Mouse (Mus musculus) kidney, embryonic 16.5 days (tissue): ENCODE data around the gene Gpsm3. TPM values are rescaled to one million over a fixed set of nuclear protein-coding genes. Genes with fewer than 3 reads are reported as not detected.
"Not testable (repeated sequence)": the region's sequence is repeated elsewhere in the genome, so short reads cannot be mapped to it uniquely, and the experiment has no call there.

Source experiments
- ATAC-seq: fragments of 200-750 bp; cut with Nextera tagmentation; 2 replicates; pipeline ENCODE4 v1.8.0; 2017; ENCODE audit warnings: moderate TSS enrichment; ENCODE audit not compliant: low FRiP score, low TSS enrichment
- H3K27ac ChIP-seq: fragments of 300-500 bp; sonication (generic); 2 replicates; pipeline ENCODE4 v1.5.1; 2014; ENCODE audit warnings: low read length
- H3K27me3 ChIP-seq: fragments of 300-500 bp; sonication (generic); 2 replicates; pipeline ENCODE4 v1.6.1; 2014; ENCODE audit warnings: low read length, control low read depth, mixed read lengths; ENCODE audit not compliant: insufficient read depth
- H3K36me3 ChIP-seq: fragments of 300-500 bp; sonication (generic); 2 replicates; pipeline ENCODE4 v1.6.1; 2014; ENCODE audit warnings: low read length, control low read depth, mixed read lengths; ENCODE audit not compliant: insufficient read depth
- H3K4me1 ChIP-seq: fragments of 300-500 bp; sonication (generic); 2 replicates; pipeline ENCODE4 v1.6.1; 2014; ENCODE audit warnings: low read length, control low read depth, mixed read lengths; ENCODE audit not compliant: insufficient read depth
- H3K4me2 ChIP-seq: fragments of 300-500 bp; sonication (generic); replicated peaks from 2 replicates; pipeline ENCODE4 v1.6.1; 2014; ENCODE audit warnings: low read depth, low read length
- H3K4me3 ChIP-seq: fragments of 300-500 bp; sonication (generic); 2 replicates; pipeline ENCODE4 v1.5.1; 2014; ENCODE audit warnings: mild to moderate bottlenecking, low read length
- H3K9ac ChIP-seq: fragments of 300-500 bp; sonication (generic); replicated peaks from 2 replicates; pipeline ENCODE4 v1.6.1; 2014; ENCODE audit warnings: low read length
- H3K9me3 ChIP-seq: fragments of 300-500 bp; sonication (generic); 2 replicates; pipeline ENCODE4 v1.6.1; 2016; ENCODE audit warnings: low read length, control low read depth
- WGBS: fragments of 180-500 bp; shearing (Covaris S2); extraction: QIAGEN DNeasy Blood & Tissue Kit; methylation state at CpG from one replicate; pipeline ENCODE4 v1.1.7; 2014; 5-methylcytosine and 5-hydroxymethylcytosine counted together
- polyA plus RNA-seq: library from polyadenylated mRNA; unstranded; fragments of >200 nt; fragmentation: Nextera tagmentation; extraction: Ambion mirVana; gene quantifications from 2 replicates; pipeline ENCODE4 v1.2.1, GENCODE M21; 2015

The Gpsm3 gene
- polyA plus RNA-seq: 21.5 and 25.6 TPM in 2 replicates

DNA sequence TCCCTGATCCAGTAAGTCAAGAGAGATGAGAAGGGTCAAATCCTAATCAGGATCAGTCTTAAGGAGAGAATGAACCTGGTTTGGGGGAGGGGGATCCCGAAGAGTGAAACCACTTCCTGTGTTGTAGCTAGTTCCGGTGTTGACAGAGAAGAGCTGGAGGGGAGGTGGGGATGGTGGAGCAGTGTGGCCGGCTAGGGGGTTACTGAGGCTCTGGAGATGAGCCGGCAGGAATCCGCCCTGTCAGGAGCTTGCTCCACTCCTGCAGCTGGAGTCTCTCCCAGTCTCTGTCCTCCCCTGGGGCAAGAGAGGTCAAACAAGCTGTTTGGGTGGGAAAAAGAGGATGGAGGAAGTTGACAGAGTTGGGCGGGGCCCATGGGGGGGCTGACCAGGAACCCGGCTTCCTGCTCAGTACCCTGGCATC is at the start of gene Gpsm3:
Gpsm3 (plus strand) TSS at position 126 of the 421 bp plus-strand sequence.
- 6% methylated on average over 5 of the region's 7 CpGs for WGBS
- peak within 1 kb of the TSS; percentile 99 for H3K9ac ChIP-seq
- H3K4me2 ChIP-seq: peak within 1 kb of the TSS; percentile 95
- H3K4me1 ChIP-seq: peaks cover 63% of the 10 kb centered on the region
- no peaks in the 10 kb centered on the region for H3K9me3 ChIP-seq
- H3K27me3 ChIP-seq: no peaks in the 10 kb centered on the region
- H3K27ac ChIP-seq: peak within 1 kb of the TSS; percentile 100
- no peak for ATAC-seq
- H3K4me3 ChIP-seq: peak within 1 kb of the TSS; percentile 20
- peaks cover 4% of the 10 kb centered on the region; the same call in 1 of the 2 replicates for H3K36me3 ChIP-seq

DNA sequence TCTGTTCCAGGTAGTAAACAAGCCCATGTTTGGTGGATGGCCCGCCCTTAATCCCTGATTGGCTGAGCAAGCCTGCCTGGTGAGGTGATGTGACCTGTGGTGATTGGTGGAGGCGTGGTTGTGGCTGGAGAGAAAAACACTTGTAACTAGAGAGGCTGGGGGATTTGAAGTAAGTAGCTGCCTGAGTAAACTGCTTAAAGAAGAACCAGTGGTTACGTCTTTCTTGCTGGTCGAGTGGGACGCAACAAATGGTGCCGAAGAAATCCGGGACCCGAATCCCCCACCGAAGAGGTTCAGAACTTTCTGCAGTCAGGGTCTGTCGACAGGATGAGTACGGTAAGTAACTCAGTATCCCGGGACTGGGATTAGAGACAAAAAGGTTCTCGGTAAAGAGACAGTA is 46.0 kb upstream of the Gpsm3 start:
- not testable (repeated sequence) for H3K9ac ChIP-seq, H3K9me3 ChIP-seq, ATAC-seq, H3K4me3 ChIP-seq, H3K27me3 ChIP-seq, H3K4me1 ChIP-seq, H3K36me3 ChIP-seq, H3K27ac ChIP-seq, H3K4me2 ChIP-seq
- 94% methylated on average over 12 of the region's 13 CpGs for WGBS

- no peaks in the 10 kb centered on the region for H3K9me3 ChIP-seq
- H3K36me3 ChIP-seq: no peaks in the 10 kb centered on the region
- no peak overlapping the region for H3K27ac ChIP-seq
- H3K4me1 ChIP-seq: no peaks in the 10 kb centered on the region
- no peaks in the 10 kb centered on the region for H3K27me3 ChIP-seq
- no peak overlapping the region for H3K9ac ChIP-seq
- no peak overlapping the region for H3K4me3 ChIP-seq
- H3K4me2 ChIP-seq: no peak overlapping the region
- WGBS: 95% methylated on average over 1 of the region's 1 CpGs
- no peak for ATAC-seq
Observed at GRCm38 (mm10) chr17:34546797-34547196, 42.8 kb upstream of the Gpsm3 start.

GRCm38 (mm10) chr17:34547601-34548000 is 42.0 kb upstream of the Gpsm3 start:
- no peak for ATAC-seq
- no peaks in the 10 kb centered on the region for H3K36me3 ChIP-seq
- no peak overlapping the region for H3K9ac ChIP-seq
- WGBS: 89% methylated on average over 4 of the region's 4 CpGs
- H3K27me3 ChIP-seq: no peaks in the 10 kb centered on the region
- no peak overlapping the region for H3K4me3 ChIP-seq
- H3K27ac ChIP-seq: no peak overlapping the region
- H3K4me1 ChIP-seq: no peaks in the 10 kb centered on the region
- H3K4me2 ChIP-seq: no peak overlapping the region
- H3K9me3 ChIP-seq: no peaks in the 10 kb centered on the region

- H3K9ac ChIP-seq: no peak overlapping the region
- H3K27ac ChIP-seq: no peak overlapping the region
- H3K4me3 ChIP-seq: no peak overlapping the region
- H3K36me3 ChIP-seq: no peaks in the 10 kb centered on the region
- no peaks in the 10 kb centered on the region for H3K9me3 ChIP-seq
- H3K4me1 ChIP-seq: no peaks in the 10 kb centered on the region
- H3K4me2 ChIP-seq: no peak overlapping the region
- ATAC-seq: no peak
- WGBS: 85% methylated on average over 3 of the region's 3 CpGs
- H3K27me3 ChIP-seq: no peaks in the 10 kb centered on the region
Observed at GRCm38 (mm10) chr17:34549156-34549555, 40.5 kb upstream of the Gpsm3 start.

- Histone ChIP-seq H3K4me2 (no peak overlapping the region), H3K9ac (no peak overlapping the region), H3K4me1 (no peaks in the 10 kb centered on the region), H3K9me3 (no peaks in the 10 kb centered on the region), H3K4me3 (no peak overlapping the region), H3K36me3 (no peaks in the 10 kb centered on the region), H3K27ac (no peak overlapping the region), H3K27me3 (no peaks in the 10 kb centered on the region)
- no peak for ATAC-seq
- 69% methylated on average over 2 of the region's 2 CpGs for WGBS
Observed at GRCm38 (mm10) chr17:34549843-34550242, 39.8 kb upstream of the Gpsm3 start.

- peak; percentile 31; the same call in 1 of the 2 replicates for ATAC-seq
- Histone ChIP-seq H3K4me2 (no peak overlapping the region), H3K9me3 (no peaks in the 10 kb centered on the region), H3K36me3 (no peaks in the 10 kb centered on the region), H3K27me3 (no peaks in the 10 kb centered on the region), H3K4me3 (no peak overlapping the region), H3K27ac (no peak overlapping the region), H3K4me1 (no peaks in the 10 kb centered on the region), H3K9ac (no peak overlapping the region)
- WGBS: 23% methylated on average over 5 of the region's 5 CpGs
Observed at GRCm38 (mm10) chr17:34555483-34555882, 34.1 kb upstream of the Gpsm3 start.

DNA sequence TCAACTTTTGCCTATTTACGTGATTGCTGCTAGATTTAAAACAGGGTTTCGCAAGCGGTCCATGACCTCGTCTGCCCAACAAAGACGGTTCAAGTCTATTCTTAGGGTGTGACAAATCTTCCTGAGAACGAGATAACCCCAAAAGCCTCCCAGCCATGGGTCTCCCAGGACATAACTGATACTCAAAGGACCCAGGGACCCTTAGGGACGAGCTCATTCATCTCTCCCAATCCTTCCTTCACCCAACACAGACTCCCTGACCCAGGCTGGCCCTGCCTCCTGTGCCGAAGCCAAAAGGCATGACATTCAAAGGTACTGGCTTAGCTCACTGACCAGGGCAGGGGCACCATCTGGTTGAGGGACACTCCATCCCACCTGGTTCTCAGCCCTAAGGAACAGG is 33.2 kb upstream of the Gpsm3 start:
- no peak overlapping the region for H3K4me3 ChIP-seq

DNA sequence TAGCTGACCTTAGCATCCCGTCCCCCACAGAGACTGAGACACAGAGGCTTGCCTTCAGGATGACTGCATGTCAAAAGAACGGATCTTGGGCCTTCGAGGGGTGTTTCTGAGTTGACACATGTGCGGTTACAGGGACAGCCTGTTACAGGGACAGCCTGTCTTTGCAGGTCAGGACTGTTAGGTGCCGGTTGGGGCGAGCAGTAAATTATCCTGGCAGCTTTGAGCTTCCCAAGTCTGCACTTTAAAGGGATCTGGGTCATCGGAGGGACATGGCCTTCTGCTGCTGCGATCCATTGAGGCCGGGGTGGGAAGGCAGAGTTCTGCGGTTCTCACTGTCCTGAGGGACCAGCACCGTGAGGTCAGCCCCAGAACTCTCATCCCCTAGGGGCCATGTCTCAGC is 32.2 kb upstream of the Gpsm3 start:
- Histone ChIP-seq H3K4me3 (no peak overlapping the region), H3K9ac (no peak overlapping the region), H3K36me3 (no peaks in the 10 kb centered on the region), H3K9me3 (no peaks in the 10 kb centered on the region), H3K4me2 (no peak overlapping the region), H3K4me1 (no peaks in the 10 kb centered on the region), H3K27ac (no peak overlapping the region), H3K27me3 (no peaks in the 10 kb centered on the region)
- ATAC-seq: no peak
- WGBS: 28% methylated on average over 11 of the region's 11 CpGs

More for the DNA sequence above, 33.2 kb upstream of the Gpsm3 start:
- Histone ChIP-seq H3K27ac (no peak overlapping the region), H3K9me3 (no peaks in the 10 kb centered on the region), H3K4me1 (no peaks in the 10 kb centered on the region), H3K4me2 (no peak overlapping the region), H3K36me3 (no peaks in the 10 kb centered on the region), H3K9ac (no peak overlapping the region), H3K27me3 (no peaks in the 10 kb centered on the region)
- 86% methylated on average over 8 of the region's 8 CpGs for WGBS
- ATAC-seq: no peak

DNA sequence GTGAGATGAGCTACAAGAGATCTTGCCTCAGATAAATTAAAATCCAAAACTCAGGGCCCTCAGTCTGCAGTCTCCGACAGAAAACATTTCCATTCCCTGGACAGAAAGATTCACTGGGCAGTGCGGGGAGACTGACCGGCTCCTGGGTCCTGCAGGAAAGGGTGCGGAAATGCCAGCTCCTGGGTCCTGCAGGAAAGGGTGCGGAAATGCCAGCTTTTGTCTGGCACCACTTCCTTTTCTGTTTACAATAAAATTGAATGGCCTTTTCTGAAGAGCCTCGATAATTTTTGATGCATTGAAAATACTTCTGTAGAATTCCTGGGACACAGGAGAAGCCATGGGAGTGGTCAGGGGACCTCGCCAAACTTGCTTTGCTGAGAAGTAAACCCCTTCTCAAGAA is 30.5 kb upstream of the Gpsm3 start:
- no peak overlapping the region for H3K27ac ChIP-seq
- 83% methylated on average over 7 of the region's 7 CpGs for WGBS
- no peak for ATAC-seq

More for the DNA sequence above, 30.5 kb upstream of the Gpsm3 start:
- Histone ChIP-seq H3K9me3 (no peaks in the 10 kb centered on the region), H3K4me2 (no peak overlapping the region), H3K4me1 (peaks cover 4% of the 10 kb centered on the region), H3K4me3 (no peak overlapping the region), H3K36me3 (no peaks in the 10 kb centered on the region), H3K27me3 (no peaks in the 10 kb centered on the region), H3K9ac (no peak overlapping the region)
